Mouse (Mus musculus): Measurements from ENCODE around the gene Angptl2. TPM values are rescaled to one million over a fixed set of nuclear protein-coding genes. Genes with fewer than 3 reads are reported as not detected.

The Angptl2 gene
- polyA plus RNA-seq, 1 experiment from 2014 or later, result 30.3 TPM

DNA sequence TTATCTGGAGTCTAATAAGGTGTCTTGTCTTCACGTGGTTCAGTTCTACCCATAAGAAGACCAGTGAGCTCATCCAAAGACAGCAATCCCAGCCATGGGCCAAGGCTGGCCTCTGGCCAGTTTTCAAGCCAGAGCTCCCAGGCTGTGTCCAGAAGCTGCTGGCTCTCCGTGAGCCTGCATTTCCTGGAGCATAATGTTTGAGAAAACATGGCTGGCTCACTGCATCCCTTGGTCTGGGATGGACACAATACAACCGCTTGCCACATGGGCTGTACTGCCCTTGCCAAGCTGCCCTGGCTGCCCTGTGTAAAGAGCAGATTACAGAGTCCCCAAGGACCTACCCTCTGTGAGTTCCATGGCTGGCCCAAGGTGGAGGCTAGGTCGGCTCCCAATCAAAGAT, 67.0 kb downstream of the Angptl2 start:
- no peak for TF ChIP-seq CTCF (IDR thresholded peaks at IDR 0.05; ENCODE audit: low read depth)
- no peak overlapping the region for H3K9ac ChIP-seq
- H3K4me2 ChIP-seq, result no peak overlapping the region
- H3K9me3 ChIP-seq (ENCODE audit: low read depth, low read length), result no peaks in the 10 kb centered on the region
- peak; percentile 77 for ATAC-seq (ENCODE audit: insufficient read depth)
- no peak overlapping the region for H3K4me3 ChIP-seq (ENCODE audit: low read depth, low read length)
- H3K4me1 ChIP-seq (ENCODE audit: insufficient read depth), result 0 out of 2 replicates have a peak, but pooled peaks cover 3% of the 10 kb centered on the region
- H3K36me3 ChIP-seq (ENCODE audit: insufficient read depth), result no peaks in the 10 kb centered on the region
- DNase-seq, result peak; percentile 83
- WGBS, result 55% methylated on average over 4 of the region's 4 CpGs
- H3K27me3 ChIP-seq (ENCODE audit: insufficient read depth, low read length), result no peaks in the 10 kb centered on the region
- H3K27ac ChIP-seq (ENCODE audit: low read depth), result no peak overlapping the region; the same call in 1 of the 2 replicates

DNA sequence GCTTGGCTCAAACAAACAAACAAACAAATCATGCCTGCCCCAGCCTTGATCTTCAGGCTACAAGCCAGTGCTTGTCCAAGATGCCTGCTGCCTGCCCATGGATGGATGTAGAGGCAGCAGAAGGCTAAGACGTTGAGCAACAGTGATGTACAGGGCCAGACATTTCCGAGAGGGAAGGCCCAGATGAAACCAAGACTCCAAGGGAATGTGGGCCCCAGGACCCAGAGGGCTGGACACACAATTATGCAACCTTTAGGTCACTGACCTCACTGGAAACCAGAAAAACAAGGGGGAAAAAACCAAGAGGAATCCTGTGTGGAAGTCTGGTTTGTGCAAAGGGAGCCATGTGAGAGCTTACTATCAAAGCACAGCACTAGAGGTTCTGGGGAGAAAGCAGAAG, 67.8 kb downstream of the Angptl2 start:
- no peaks in the 10 kb centered on the region for H3K9me3 ChIP-seq (ENCODE audit: low read depth, low read length)
- ATAC-seq (ENCODE audit: insufficient read depth) (no peak), DNase-seq (no peak)
- WGBS, result 65% methylated on average over 2 of the region's 2 CpGs
- no peaks in the 10 kb centered on the region for H3K36me3 ChIP-seq (ENCODE audit: insufficient read depth)
- no peak for TF ChIP-seq CTCF (IDR thresholded peaks at IDR 0.05; ENCODE audit: low read depth)
- H3K4me3 ChIP-seq (ENCODE audit: low read depth, low read length), result no peak overlapping the region
- 0 out of 2 replicates have a peak, but pooled peaks cover 3% of the 10 kb centered on the region for H3K4me1 ChIP-seq (ENCODE audit: insufficient read depth)
- no peak overlapping the region for H3K27ac ChIP-seq (ENCODE audit: low read depth)
- no peak overlapping the region for H3K4me2 ChIP-seq
- no peak overlapping the region for H3K9ac ChIP-seq
- no peaks in the 10 kb centered on the region for H3K27me3 ChIP-seq (ENCODE audit: insufficient read depth, low read length)

DNA sequence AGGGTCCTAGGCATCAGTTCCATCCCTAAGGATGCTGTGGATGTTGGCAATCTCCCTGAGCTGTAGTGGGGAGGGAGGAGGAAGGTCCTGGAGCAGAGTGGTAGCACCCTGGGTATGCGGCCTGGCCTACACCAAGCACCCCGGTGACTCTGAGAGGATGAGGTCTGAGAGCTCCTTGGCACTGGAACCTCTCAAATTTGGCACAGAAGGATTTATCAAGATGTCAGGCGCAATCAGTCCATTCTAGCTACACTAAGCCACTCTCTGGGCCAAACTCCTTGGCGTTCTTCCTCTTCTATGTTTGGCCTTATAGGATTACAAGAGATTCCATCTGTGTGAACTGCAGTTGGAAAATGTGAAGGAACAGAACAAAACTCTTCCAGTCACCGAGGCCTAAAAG, 73.0 kb downstream of the Angptl2 start:
- Histone ChIP-seq H3K27ac (ENCODE audit: low read depth) (no peak overlapping the region), H3K4me1 (ENCODE audit: insufficient read depth) (no peaks in the 10 kb centered on the region), H3K36me3 (ENCODE audit: insufficient read depth) (no peaks in the 10 kb centered on the region), H3K9ac (no peak overlapping the region), H3K27me3 (ENCODE audit: insufficient read depth, low read length) (no peaks in the 10 kb centered on the region), H3K9me3 (ENCODE audit: low read depth, low read length) (no peaks in the 10 kb centered on the region), H3K4me3 (ENCODE audit: low read depth, low read length) (no peak overlapping the region), H3K4me2 (no peak overlapping the region)
- TF ChIP-seq CTCF (IDR thresholded peaks at IDR 0.05; ENCODE audit: low read depth), result no peak
- ATAC-seq (ENCODE audit: insufficient read depth) (no peak), DNase-seq (no peak)
- WGBS, result 86% methylated on average over 5 of the region's 5 CpGs

DNA sequence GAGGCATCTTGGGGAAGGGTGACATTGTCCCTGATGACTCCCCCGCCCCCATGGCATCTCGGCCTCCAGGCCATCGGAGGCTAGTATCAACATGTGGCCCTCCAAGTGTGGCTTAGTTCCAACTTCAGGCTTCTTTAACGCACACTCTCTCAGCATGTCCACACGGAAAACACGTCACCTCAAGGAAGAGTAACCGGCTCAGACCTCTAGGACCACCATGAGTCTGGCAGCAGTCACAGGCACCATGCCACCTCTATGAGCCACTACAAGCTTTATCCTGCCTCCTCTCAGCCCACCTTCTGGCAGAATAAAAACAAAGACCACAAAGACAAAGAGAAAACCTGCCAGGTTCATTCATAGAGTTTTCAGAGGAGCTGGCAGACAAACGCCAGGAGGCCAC, 74.6 kb downstream of the Angptl2 start:
- WGBS, result 82% methylated on average over 8 of the region's 8 CpGs
- no peak for ATAC-seq (ENCODE audit: insufficient read depth)
- no peak overlapping the region for H3K4me3 ChIP-seq (ENCODE audit: low read depth, low read length)

DNA sequence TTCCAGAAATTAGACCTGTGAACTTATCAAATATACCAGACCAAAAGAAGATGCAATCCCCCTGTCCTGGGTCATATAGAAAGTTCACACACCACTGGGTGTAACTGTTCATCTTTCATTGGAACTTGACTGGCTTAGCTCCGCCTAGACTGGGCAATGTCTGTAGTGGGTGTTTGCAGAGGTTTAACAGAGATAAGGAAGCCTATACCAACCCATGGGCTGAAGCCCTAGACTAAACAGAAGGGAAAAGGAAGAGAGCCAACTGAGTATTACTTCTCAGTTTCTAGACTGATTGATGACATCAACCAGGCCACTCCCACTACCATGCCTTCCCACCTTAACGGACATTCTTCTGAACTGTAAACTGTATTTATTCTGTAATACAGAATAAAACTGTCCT, 76.2 kb downstream of the Angptl2 start:
- H3K9me3 ChIP-seq (ENCODE audit: low read depth, low read length), result no peaks in the 10 kb centered on the region
- TF ChIP-seq CTCF (IDR thresholded peaks at IDR 0.05; ENCODE audit: low read depth), result no peak
- DNase-seq (no peak), ATAC-seq (ENCODE audit: insufficient read depth) (no peak; the same call in 1 of the 2 replicates)
- no peak overlapping the region for H3K27ac ChIP-seq (ENCODE audit: low read depth)
- H3K27me3 ChIP-seq (ENCODE audit: insufficient read depth, low read length), result no peaks in the 10 kb centered on the region
- 47% methylated on average over 2 of the region's 2 CpGs for WGBS
- H3K9ac ChIP-seq, result no peak overlapping the region
- no peak overlapping the region for H3K4me2 ChIP-seq
- no peaks in the 10 kb centered on the region for H3K4me1 ChIP-seq (ENCODE audit: insufficient read depth)
- H3K4me3 ChIP-seq (ENCODE audit: low read depth, low read length), result no peak overlapping the region
- no peaks in the 10 kb centered on the region for H3K36me3 ChIP-seq (ENCODE audit: insufficient read depth)

More for the DNA sequence above, 74.6 kb downstream of the Angptl2 start:
- H3K27ac ChIP-seq (ENCODE audit: low read depth), result no peak overlapping the region
- no peak for DNase-seq
- H3K36me3 ChIP-seq (ENCODE audit: insufficient read depth), result no peaks in the 10 kb centered on the region
- H3K9me3 ChIP-seq (ENCODE audit: low read depth, low read length), result no peaks in the 10 kb centered on the region
- H3K9ac ChIP-seq, result no peak overlapping the region
- no peaks in the 10 kb centered on the region for H3K4me1 ChIP-seq (ENCODE audit: insufficient read depth)
- no peak overlapping the region for H3K4me2 ChIP-seq
- H3K27me3 ChIP-seq (ENCODE audit: insufficient read depth, low read length), result no peaks in the 10 kb centered on the region
- no peak for TF ChIP-seq CTCF (IDR thresholded peaks at IDR 0.05; ENCODE audit: low read depth)

DNA sequence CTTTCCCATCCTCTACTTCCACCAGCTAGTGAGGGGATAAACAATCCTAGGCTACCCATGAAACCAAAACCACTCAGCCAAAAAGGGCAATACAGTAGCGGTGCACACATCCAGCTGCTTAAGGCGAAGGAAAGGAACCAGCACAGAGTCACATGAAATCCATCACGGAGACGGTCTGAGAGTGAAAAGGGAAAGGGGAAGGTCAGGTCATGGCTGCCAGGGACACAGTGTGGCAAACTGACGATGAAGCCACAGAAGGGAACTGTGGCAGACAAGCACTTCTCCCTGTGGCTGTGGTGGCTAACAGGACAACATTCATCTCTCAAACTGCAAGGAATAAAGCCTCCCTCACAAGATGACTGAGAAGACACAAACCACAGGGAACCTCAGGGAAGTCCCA, 79.2 kb downstream of the Angptl2 start:
- 67% methylated on average over 5 of the region's 5 CpGs for WGBS

More for the DNA sequence above, 79.2 kb downstream of the Angptl2 start:
- no peak overlapping the region for H3K4me2 ChIP-seq
- no peaks in the 10 kb centered on the region for H3K9me3 ChIP-seq (ENCODE audit: low read depth, low read length)
- H3K27me3 ChIP-seq (ENCODE audit: insufficient read depth, low read length), result no peaks in the 10 kb centered on the region
- DNase-seq (no peak), ATAC-seq (ENCODE audit: insufficient read depth) (no peak)
- no peak overlapping the region for H3K4me3 ChIP-seq (ENCODE audit: low read depth, low read length)
- H3K9ac ChIP-seq, result no peak overlapping the region
- H3K27ac ChIP-seq (ENCODE audit: low read depth), result no peak overlapping the region
- H3K4me1 ChIP-seq (ENCODE audit: insufficient read depth), result peaks cover 1% of the 10 kb centered on the region; the same call in 1 of the 2 replicates
- H3K36me3 ChIP-seq (ENCODE audit: insufficient read depth), result no peaks in the 10 kb centered on the region
- no peak for TF ChIP-seq CTCF (IDR thresholded peaks at IDR 0.05; ENCODE audit: low read depth)

Other genes with a start within 250 kb of the Angptl2 start
- gene Slc2a8, start 234.0 kb upstream of the Angptl2 start, polyA plus RNA-seq (2014; fragmentation: Nextera tagmentation; extraction: Ambion mirVana), result 12.4 and 14.4 TPM in 2 replicates
- gene Garnl3, start 84.4 kb upstream of the Angptl2 start, polyA plus RNA-seq (2014; fragmentation: Nextera tagmentation; extraction: Ambion mirVana), result 11.1 and 13.0 TPM in 2 replicates
- gene Ralgps1, start 155.4 kb downstream of the Angptl2 start, polyA plus RNA-seq (2014; fragmentation: Nextera tagmentation; extraction: Ambion mirVana), result 5.0 and 6.1 TPM in 2 replicates
- 9.6 and 10.8 TPM in 2 replicates for gene Zbtb34, start 215.3 kb downstream of the Angptl2 start, polyA plus RNA-seq (2014; fragmentation: Nextera tagmentation; extraction: Ambion mirVana)

Measured in lung, embryonic 14.5 days (tissue).